Mouse (Mus musculus) kidney, adult 18-20 months (tissue): ENCODE results near the gene Olfr910.

ENCODE experiments used
- DNase-seq: peaks from one replicate; pipeline ENCODE4 v3.0.0; 2021

Gene Olfr910

GRCm38 (mm10) chr9:38537549-38537948, at the start of gene Olfr910:
Gene Olfr910 (plus strand): TSS chr9:38537849.
- no peak for DNase-seq

- DNase-seq = no peak
Observed at GRCm38 (mm10) chr9:38495501-38495900, 42.1 kb upstream of the Olfr910 start, which contains the start of gene Olfr907. Gene Olfr907 (plus strand): TSS chr9:38495801.

- DNase-seq = no peak
Observed at GRCm38 (mm10) chr9:38512353-38512752, 25.3 kb upstream of the Olfr910 start.

GRCm38 (mm10) chr9:38521280-38521679, 16.4 kb upstream of the Olfr910 start, which contains the start of gene Olfr911-ps1:
Gene Olfr911-ps1 (plus strand): TSS chr9:38521580.
- DNase-seq = no peak

- no peak for DNase-seq
Observed at GRCm38 (mm10) chr9:38579878-38580277, 42.2 kb downstream of the Olfr910 start, which contains the start of gene Olfr912. Gene Olfr912 (plus strand): TSS chr9:38580178.
